Mouse (Mus musculus): ENCODE data around the gene Slc25a51. TPM values are rescaled to one million over a fixed set of nuclear protein-coding genes. Genes with fewer than 3 reads are reported as not detected.
"Not testable (repeated sequence)": the region's sequence is repeated elsewhere in the genome, so short reads cannot be mapped to it uniquely, and the experiment has no call there.

Gene Slc25a51
- total RNA-seq, 2 experiments from 2014 or later: 263 to 374 TPM

DNA sequence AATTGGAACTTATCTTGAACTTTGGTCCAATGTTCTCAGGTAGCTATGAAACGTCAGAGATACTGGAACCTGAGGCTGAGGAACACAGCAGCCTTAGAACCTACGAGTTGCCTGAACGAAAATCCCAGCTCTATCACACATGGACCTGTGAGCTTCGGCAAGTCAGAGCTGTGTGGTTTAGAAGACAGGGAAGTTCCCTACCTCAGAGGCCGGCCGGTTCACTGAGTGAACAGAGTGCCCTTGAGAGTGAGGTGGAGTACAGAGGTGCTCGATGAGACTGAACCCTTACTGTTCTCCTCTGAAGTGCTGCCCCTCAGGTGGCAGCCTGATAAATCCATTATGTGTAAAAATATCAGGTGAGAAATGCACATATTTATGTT lies 5.1 kb downstream of the Slc25a51 start:
- ATAC-seq (replicated peaks; ENCODE audit: low FRiP score, poor library complexity, severe bottlenecking): 0 out of 2 replicates have a peak, but pooled peaks have one; percentile 7

DNA sequence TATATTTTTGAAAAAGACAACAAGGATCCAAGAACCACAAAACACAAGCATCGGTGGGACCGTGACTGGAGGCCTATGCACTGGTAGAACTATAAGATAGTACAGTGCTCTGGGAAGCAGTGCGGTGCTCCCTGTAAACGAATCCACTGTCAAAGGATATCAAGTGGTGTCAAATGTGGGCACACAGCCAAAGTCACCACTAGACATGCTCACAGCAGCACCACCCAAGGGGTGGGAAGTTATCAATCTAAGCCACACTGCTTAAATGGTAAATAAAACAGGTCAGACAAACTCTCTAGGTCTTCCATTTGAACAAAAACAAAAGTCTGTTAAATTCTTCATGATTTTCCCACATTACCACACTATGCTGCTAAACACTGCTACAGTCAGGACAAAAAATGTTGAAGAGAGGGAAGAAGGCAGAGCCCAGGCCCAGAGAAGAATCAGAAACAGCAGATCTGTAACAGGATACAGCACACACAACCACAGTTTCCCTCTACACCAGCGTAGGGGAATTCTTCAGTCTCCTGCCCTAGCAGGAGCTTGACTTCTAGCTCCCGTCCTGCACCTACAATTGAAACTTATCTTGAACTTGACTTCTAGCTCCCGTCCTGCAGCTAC lies 5.6 kb downstream of the Slc25a51 start:
- peak; percentile 82 for ATAC-seq (replicated peaks; ENCODE audit: low FRiP score, poor library complexity, severe bottlenecking)

DNA sequence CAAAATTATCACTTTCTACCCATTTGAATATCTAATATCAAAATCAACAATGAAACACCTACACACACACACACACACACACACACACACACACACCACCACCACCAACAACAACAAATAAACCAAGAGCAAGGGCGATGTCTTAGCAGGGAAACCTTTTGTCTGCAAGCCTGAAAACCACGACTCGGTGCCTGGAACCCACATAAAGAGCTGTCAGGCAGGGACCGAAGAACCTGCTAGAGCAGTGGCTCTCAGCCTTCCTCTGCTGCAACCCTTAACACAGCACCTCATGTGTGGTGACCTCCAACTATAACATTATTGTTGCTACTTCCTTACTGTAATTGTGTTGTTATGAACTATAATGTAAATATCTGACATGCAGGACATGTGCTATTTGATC lies 6.3 kb downstream of the Slc25a51 start:
- no peak for ATAC-seq (replicated peaks; ENCODE audit: low FRiP score, poor library complexity, severe bottlenecking)

DNA sequence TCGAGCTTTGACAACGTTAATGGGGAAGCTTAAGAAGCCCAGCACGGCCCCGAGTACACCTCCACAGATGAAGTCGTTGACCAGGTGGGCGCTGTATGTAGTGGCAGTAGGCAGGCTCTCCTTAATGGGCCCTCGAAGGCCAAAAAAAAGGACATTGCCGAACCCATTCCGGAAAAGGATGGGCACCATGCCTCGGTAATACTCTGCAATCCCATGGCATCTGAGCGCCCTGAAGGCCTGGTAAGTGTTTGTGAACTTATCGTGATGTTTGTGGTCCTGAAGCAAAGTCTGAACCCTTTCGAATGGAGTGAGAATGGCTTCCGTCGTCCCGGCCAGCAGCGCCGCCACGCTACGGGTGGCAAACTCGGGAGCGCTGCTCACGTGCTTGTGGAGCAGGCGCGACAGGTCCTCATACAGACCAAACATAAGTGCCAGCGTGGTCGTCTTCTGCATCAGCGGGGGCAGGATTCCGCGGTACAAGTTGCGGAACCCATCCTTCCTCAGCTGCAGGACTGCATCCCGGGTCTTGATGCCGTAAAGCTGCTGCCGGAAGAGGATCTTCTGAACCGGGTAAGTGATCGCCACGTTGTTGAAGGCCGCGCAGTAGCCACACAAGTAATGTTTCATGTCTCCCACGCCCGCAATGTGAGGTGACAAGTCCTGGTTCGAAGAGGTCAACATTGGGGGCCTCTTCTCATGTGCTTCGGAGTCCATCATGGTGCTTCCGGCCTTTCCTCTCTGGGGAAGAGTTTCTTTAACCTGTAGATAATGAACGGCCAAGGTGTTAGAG lies 8.9 kb downstream of the Slc25a51 start:
- ATAC-seq (replicated peaks; ENCODE audit: low FRiP score, poor library complexity, severe bottlenecking): no peak

DNA sequence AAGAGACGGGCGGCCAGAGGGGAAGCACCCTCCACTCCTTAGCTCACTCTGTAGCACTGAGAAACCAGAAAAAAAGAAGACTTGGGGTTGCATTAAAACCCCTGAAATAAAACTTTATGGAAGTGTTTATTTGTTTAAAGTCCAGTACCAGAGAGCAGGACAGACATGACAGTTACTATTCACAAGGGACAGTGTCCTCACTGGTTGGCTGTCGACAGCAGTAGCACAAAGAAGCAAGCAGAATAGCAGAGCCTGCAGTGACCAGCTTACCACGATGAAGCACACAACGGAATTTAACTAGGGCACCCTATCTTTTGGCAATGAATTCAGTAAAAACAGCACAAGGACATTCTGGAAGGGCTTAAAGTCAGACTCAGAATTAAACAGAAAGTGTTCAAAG lies 10.3 kb downstream of the Slc25a51 start:
- not testable (repeated sequence) for ATAC-seq (replicated peaks; ENCODE audit: low FRiP score, poor library complexity, severe bottlenecking)

DNA sequence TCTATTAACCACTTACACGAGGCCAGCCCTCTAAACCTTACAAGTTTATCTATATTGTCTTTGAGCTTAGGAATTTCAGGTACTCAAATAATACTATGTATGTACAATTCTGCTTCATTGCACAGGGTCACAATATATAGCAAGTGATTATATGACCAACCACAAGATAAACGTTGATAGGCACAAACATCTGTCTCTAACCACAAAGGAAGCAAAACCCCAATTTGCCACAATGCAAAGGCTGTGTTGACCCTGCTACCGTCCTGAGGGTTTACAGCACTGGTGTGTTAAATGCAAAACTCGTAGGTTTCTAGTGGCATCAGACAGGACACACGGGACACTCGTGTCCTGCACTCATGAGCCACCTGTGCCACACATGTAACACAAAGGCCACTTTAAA lies 12.4 kb downstream of the Slc25a51 start:
- ATAC-seq (replicated peaks; ENCODE audit: low FRiP score, poor library complexity, severe bottlenecking): not testable (repeated sequence)

DNA sequence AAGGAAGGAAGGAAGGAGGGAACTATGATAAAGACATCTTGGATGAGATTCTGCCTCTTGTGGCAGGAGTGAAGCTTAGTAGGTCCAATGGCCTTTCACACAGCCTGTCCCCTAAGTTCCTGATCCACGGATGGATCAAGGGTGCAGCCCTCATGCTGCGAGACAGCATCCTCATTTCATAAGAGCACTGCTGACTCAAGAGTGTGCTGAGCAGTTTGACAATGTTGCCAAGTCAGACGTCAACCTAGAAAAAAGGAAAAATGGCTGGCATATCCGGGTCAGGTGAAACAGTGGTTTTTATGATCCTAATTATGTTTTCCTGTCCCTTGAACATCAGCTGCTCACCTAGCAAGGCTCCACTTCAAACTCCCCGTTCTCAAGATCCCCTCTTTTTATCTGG lies 14.9 kb downstream of the Slc25a51 start:
- ATAC-seq (replicated peaks; ENCODE audit: low FRiP score, poor library complexity, severe bottlenecking): no peak

DNA sequence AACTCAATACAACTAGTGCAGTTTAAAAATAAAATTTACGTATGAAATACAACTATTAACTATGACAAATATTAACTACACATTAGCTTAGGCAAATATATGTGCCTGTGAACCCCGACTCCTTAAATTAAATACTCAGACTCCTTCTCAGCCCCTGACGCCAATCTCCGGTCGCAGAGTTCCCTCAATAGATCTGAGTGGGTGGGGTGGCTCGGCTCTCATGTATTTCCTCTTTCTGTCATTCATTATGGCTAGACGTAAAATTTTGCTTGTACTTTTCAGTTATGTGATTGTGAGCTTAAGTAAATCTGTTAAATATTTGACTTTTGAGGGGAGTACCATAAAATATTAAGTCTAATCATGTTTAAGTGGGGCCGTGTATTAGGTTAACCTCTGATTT lies 15.6 kb downstream of the Slc25a51 start:
- no peak for ATAC-seq (replicated peaks; ENCODE audit: low FRiP score, poor library complexity, severe bottlenecking)

DNA sequence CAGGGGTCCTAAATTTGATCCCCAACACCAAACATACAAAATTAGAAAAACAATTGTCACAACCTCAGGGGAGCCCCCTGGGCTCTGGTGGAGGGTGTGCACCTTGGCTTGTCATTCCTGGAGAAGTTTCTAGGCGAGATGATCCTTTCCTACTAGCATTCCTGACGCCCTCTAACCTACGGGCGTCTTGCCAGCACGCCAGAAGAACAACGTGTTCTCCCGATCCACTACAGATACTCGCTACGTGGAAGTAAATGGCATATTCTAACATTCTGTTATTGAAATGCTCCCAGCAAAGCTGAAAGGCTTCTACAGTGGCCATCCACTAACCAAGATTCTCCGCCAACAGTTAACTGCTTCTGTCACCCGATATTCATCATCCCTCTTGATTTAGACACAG lies 16.0 kb downstream of the Slc25a51 start:
- no peak for ATAC-seq (replicated peaks; ENCODE audit: low FRiP score, poor library complexity, severe bottlenecking)

DNA sequence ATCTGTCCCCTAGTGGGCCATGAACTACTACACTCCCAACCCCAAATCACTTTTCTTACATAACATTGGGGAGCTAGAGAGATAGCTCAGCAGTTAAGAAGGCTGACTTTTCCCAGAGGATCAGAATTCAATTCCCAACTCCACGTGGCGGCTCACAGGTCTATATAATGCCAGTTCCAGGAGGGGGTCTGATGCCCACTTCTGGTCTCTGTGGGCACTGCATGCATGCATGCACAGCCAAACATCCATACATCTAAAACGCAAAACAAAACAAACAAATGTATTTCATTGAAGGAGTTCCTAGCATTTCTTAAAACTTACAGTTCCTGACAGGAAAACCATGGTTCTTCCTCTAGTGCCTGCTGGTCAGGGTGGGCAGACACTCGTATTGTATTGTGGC lies 16.5 kb downstream of the Slc25a51 start:
- ATAC-seq (replicated peaks; ENCODE audit: low FRiP score, poor library complexity, severe bottlenecking): no peak

DNA sequence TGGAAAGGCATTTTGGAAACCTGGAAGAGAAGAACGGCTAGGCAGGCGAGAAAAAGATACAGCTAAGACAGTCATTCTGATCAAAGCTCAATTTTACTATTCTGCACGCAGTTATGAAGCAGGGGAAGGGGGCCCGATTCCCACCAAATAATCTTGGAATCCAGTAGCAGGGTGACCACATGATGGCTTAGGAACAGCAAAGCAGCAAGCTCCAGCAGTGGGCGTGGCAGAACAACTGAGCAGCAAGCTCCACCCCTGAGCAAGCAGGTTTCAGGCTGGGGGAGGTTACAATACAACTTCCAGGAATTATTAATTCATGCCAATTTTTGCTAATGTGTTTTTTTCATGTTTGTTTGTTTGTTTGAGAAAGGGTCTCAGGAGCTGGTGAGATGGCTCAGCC lies 21.3 kb downstream of the Slc25a51 start:
- not testable (repeated sequence) for ATAC-seq (replicated peaks; ENCODE audit: low FRiP score, poor library complexity, severe bottlenecking)

DNA sequence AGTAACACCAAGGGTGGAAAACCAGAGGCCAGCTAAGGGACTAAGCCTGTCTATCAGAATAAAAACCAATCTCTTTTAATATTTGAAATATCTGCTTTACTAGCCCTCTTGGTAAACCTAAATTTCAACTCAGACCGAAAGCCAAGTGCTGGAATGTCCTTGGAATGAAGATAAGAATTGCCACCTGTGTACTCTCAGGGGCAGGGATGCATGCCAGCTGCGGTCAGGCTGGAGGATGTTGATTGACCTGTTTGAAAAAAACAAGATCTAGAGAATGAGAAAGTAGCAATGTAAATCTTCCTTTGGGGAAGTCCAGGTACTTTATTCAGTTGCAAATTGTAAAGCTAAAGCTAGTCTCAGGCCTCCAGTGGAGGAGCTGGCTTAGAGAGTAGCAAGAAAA lies 26.4 kb downstream of the Slc25a51 start:
- not testable (repeated sequence) for ATAC-seq (replicated peaks; ENCODE audit: low FRiP score, poor library complexity, severe bottlenecking)

DNA sequence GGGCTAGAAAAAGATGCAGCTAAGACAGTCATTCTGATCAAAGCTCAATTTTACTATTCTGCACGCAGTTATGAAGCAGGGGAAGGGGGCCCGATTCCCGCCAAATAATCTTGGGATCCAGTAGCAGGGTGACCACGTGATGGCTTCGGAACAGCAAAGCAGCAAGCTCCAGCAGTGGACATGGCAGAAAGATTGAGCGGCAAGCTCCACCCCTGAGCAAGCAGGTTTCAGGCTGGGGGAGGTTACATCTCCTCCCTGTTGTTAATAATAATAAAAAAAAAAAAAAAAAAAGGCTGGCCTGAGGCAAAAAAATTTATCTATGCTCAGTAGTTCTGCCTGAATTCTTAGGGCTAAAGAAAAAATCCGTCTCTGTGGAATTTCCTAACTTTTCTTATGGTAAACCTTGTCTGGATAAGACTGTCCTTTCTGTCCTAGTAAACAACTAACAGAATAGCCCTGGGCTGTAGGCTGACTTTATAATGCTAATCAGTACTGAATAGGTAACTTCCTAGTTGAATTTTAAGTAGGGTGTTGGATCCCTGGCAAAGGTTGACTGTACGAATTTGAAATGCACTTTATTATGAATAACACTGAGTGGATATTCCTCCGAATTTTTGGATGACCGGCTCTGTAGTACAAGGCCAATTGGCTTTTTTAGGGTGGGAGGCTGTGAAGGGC lies 27.5 kb downstream of the Slc25a51 start:
- ATAC-seq (replicated peaks; ENCODE audit: low FRiP score, poor library complexity, severe bottlenecking): not testable (repeated sequence)

DNA sequence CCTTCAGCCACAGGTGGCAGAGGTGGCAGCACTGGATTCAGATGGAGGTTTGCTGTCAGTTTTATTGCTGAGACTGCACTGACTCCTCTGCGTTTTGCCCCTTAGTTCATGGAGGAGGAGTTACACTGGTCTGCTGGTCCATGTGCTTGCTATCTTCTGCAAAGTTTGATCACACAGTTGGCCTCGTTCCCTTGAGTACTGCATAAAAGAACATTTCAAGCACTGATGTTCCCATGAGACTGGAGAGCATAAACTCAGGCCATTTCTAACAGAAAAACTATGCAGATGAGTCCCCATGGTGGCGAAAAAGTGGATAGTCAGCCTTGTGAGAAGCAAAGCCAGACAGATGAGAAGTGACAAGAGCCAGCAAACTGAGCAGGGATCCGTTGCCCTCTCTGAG lies 32.0 kb downstream of the Slc25a51 start:
- ATAC-seq (replicated peaks; ENCODE audit: low FRiP score, poor library complexity, severe bottlenecking): no peak

DNA sequence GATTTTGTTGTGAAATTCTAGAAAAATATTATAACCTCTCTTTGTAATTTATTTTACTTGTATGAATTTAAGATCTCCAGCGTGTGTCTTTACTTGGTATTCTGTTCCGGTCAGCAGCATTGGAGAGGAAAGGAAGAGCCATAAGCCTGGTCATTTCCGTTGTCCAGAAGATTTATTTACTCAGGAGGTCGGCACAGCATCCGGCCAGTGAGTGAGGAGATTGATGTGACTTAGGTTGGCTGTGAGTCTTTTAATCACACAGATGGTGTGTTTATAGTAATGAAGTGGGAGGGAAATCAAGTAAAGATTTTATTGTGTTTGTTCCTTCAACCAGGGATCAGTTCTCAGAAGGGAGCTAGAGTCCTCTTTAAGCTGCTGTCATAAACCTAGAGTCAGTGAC lies 33.7 kb downstream of the Slc25a51 start:
- ATAC-seq (replicated peaks; ENCODE audit: low FRiP score, poor library complexity, severe bottlenecking): no peak

DNA sequence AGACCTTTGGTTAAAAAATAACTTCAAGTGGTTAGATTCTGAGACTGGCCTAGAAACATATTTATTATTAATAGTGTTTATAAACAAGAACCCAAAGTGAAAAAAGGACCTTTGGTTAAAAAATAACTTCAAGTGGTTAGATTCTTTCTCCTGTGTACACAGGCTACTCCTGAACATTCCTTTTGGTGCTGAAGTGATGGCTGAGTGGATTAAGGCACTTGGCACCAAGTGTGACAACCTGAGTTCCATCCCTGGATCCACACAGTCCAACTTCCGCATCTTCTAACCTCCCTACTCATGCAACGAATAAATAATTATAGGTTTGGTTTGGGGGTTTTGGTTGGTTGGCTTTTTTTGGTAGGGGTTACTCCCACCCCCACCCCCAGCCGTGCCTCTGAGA lies 37.3 kb downstream of the Slc25a51 start:
- ATAC-seq (replicated peaks; ENCODE audit: low FRiP score, poor library complexity, severe bottlenecking): no peak

DNA sequence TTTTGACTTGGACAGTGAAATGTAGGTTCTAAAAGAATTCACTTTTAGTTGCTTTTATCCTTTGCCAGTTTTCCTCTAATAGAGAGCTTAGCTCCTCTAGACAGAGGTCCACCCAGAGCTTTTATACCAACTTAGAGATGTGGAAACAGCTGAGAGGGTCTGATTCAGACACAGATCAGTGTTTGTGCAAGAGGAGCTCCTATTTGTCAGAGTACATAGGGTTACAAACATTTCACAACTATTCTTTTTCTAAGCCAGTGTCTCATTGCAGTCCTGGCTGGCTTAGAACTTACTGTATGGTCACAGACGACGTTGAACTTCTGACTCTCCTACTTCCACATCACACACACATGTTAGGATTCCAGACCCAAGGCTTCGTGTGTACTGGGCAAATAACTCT lies 51.9 kb downstream of the Slc25a51 start:
- no peak for ATAC-seq (replicated peaks; ENCODE audit: low FRiP score, poor library complexity, severe bottlenecking)
